Mouse (Mus musculus) sigmoid colon, adult 10 weeks (tissue): ENCODE results near the gene Ntpcr. TPM values are rescaled to one million over a fixed set of nuclear protein-coding genes. Genes with fewer than 3 reads are reported as not detected.

Experiments
- polyA plus RNA-seq: library from polyadenylated mRNA; stranded (reverse); fragments of 350-450 nt; fragmentation: Illumina TruSeq; extraction: RNeasy Lipid Tissue Mini Kit (QIAGEN cat#74804); gene quantifications from one replicate; pipeline ENCODE4 v1.2.3, GENCODE M21; 2014; ENCODE audit warnings: low read depth, low replicate concordance

The Ntpcr gene
- polyA plus RNA-seq: 12.4 TPM

DNA sequence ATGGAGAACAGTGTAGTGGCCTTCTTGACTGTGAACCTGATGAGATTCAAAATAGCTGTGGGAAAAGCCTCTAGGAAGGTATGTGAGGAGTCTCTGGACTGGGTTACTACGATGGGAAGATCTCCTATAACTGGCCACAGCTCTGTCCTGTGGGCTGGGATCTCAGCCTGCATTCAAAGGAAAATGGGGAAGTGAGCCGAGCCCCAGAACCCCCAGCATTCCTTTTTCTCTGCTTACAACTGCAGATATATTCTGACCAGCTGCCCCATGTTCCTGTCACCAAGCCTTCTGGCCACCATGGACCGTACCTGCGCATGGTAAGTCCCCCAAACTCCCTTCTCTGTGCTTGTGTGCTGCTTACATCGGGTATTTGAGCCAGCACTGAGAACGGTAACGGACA is at the start of gene Ntpcr:
Gene Ntpcr, plus strand, starts transcription at position 218 of the 400 bp plus-strand sequence.

Other genes starting within 250 kb of the Ntpcr start
- 1.5 TPM for gene Sipa1l2, start 160.2 kb upstream of the Ntpcr start, polyA plus RNA-seq
- gene Map10, start 60.1 kb upstream of the Ntpcr start, polyA plus RNA-seq: 5.0 TPM
- gene Pcnx2, start 168.4 kb downstream of the Ntpcr start, polyA plus RNA-seq: not detected
- gene Map3k21, start 180.5 kb downstream of the Ntpcr start, polyA plus RNA-seq: 17.1 TPM